Mouse (Mus musculus) spleen, adult 2 months (tissue): ENCODE measurements around the gene Pa2g4. TPM values are rescaled to one million over a fixed set of nuclear protein-coding genes. Genes with fewer than 3 reads are reported as not detected.
A peak's percentile ranks its signal among the peaks of the same experiment; 100 is the strongest.

Experiments used
- DNase-seq, 2 experiments: peaks; one replicate each; pipeline versions ENCODE4 v3.0.0 to v3.0.0-alpha.2; 2012 to 2021; ENCODE audit warnings: low spot score in 2 of 2, low read depth in 1 of 2
- H3K27ac ChIP-seq: fragments of 200-500 bp; 2 replicates; pipeline ENCODE4 v1.5.1; 2012; ENCODE audit warnings: low read length, inconsistent platforms; ENCODE audit not compliant: insufficient read depth
- H3K27me3 ChIP-seq: fragments of 200-500 bp; 2 replicates; pipeline ENCODE4 v1.6.1; 2012; ENCODE audit warnings: mild to moderate bottlenecking, moderate library complexity, low read length, inconsistent platforms; ENCODE audit not compliant: control insufficient read depth, insufficient read depth
- H3K36me3 ChIP-seq: fragments of 200-500 bp; 2 replicates; pipeline ENCODE4 v1.6.1; 2012; ENCODE audit warnings: mild to moderate bottlenecking, low read length, inconsistent platforms; ENCODE audit not compliant: control insufficient read depth, insufficient read depth
- H3K4me1 ChIP-seq: fragments of 200-500 bp; 2 replicates; pipeline ENCODE4 v1.6.1; 2011; ENCODE audit warnings: inconsistent platforms; ENCODE audit not compliant: control insufficient read depth, insufficient read depth, insufficient read length
- H3K4me3 ChIP-seq: fragments of 200-500 bp; 2 replicates; pipeline ENCODE4 v1.5.1; 2011; ENCODE audit warnings: mild to moderate bottlenecking, inconsistent platforms; ENCODE audit not compliant: insufficient read depth, insufficient read length; ENCODE audit errors: extremely low read depth
- CTCF ChIP-seq: fragments of 200-500 bp; IDR thresholded peaks from 2 replicates; pipeline ENCODE4 v1.5.1; 2011; ENCODE audit warnings: mild to moderate bottlenecking, inconsistent platforms; ENCODE audit not compliant: insufficient read depth, insufficient read length, insufficient replicate concordance; ENCODE audit errors: extremely low read depth
- POLR2A ChIP-seq: fragments of 200-500 bp; IDR thresholded peaks from 2 replicates; pipeline ENCODE4 v1.6.1; 2011; ENCODE audit warnings: low read depth, low read length, inconsistent platforms
- WGBS: fragments of 180-500 bp; shearing (Covaris S2); methylation state at CpG from one replicate; pipeline ENCODE4 v1.1.7; 2018; 5-methylcytosine and 5-hydroxymethylcytosine counted together
- polyA plus RNA-seq: library from polyadenylated mRNA; depleted of rRNA; stranded (reverse); fragments of >200 nt; gene quantifications from 2 replicates; pipeline ENCODE4 v1.2.3, GENCODE M21; 2012

Pa2g4 gene
- polyA plus RNA-seq, 1 experiment = 16.8 TPM

- no peaks in the 10 kb centered on the region for H3K36me3 ChIP-seq
- peaks cover 11% of the 10 kb centered on the region for H3K27me3 ChIP-seq
- H3K27ac ChIP-seq = no peak overlapping the region
- 15% methylated on average over 23 of the region's 23 CpGs for WGBS
- TF ChIP-seq CTCF (no peak), POLR2A (no peak)
- peak overlapping the region; percentile 66 for H3K4me3 ChIP-seq
- H3K4me1 ChIP-seq = peaks cover 6% of the 10 kb centered on the region
- no peak for DNase-seq
Observed at GRCm38 (mm10) chr10:128588775-128589463, 23.1 kb upstream of the Pa2g4 start.

- H3K27ac ChIP-seq = no peak overlapping the region
- no peak for DNase-seq
- WGBS = 72% methylated on average over 1 of the region's 1 CpGs
- peaks cover 11% of the 10 kb centered on the region for H3K27me3 ChIP-seq
- H3K4me1 ChIP-seq = peaks cover 6% of the 10 kb centered on the region
- no peaks in the 10 kb centered on the region for H3K36me3 ChIP-seq
- TF ChIP-seq CTCF (no peak), POLR2A (no peak)
- H3K4me3 ChIP-seq = no peak overlapping the region
Observed at GRCm38 (mm10) chr10:128588136-128588535, 22.3 kb upstream of the Pa2g4 start.

- H3K4me1 ChIP-seq = peaks cover 6% of the 10 kb centered on the region
- DNase-seq = no peak
- peaks cover 11% of the 10 kb centered on the region for H3K27me3 ChIP-seq
- H3K4me3 ChIP-seq = no peak overlapping the region
- no peaks in the 10 kb centered on the region for H3K36me3 ChIP-seq
- 47% methylated on average over 8 of the region's 8 CpGs for WGBS
- no peak overlapping the region for H3K27ac ChIP-seq
- TF ChIP-seq POLR2A = no peak
- no peak for TF ChIP-seq CTCF
Observed at GRCm38 (mm10) chr10:128587697-128588096, 21.9 kb upstream of the Pa2g4 start.

GRCm38 (mm10) chr10:128587120-128587519, 21.3 kb upstream of the Pa2g4 start:
- no peak for DNase-seq
- Histone ChIP-seq H3K4me3 (no peak overlapping the region), H3K36me3 (no peaks in the 10 kb centered on the region), H3K27me3 (peaks cover 11% of the 10 kb centered on the region), H3K4me1 (peaks cover 6% of the 10 kb centered on the region), H3K27ac (no peak overlapping the region)
- WGBS = 24% methylated on average over 4 of the region's 4 CpGs
- TF ChIP-seq CTCF = no peak

- Histone ChIP-seq H3K36me3 (no peaks in the 10 kb centered on the region), H3K27ac (no peak overlapping the region), H3K4me1 (peaks cover 6% of the 10 kb centered on the region), H3K27me3 (peaks cover 11% of the 10 kb centered on the region), H3K4me3 (no peak overlapping the region)
- DNase-seq = no peak
- WGBS = 78% methylated on average over 1 of the region's 1 CpGs
- no peak for TF ChIP-seq POLR2A
- no peak for TF ChIP-seq CTCF
Observed at GRCm38 (mm10) chr10:128586546-128586945, 20.8 kb upstream of the Pa2g4 start.

- DNase-seq = no peak
- Histone ChIP-seq H3K27me3 (peaks cover 7% of the 10 kb centered on the region), H3K36me3 (no peaks in the 10 kb centered on the region)
Observed at GRCm38 (mm10) chr10:128584386-128584785, 18.6 kb upstream of the Pa2g4 start.

GRCm38 (mm10) chr10:128583644-128584043, 17.9 kb upstream of the Pa2g4 start:
- no peaks in the 10 kb centered on the region for H3K36me3 ChIP-seq
- 64% methylated on average over 7 of the region's 7 CpGs for WGBS
- no peak overlapping the region for H3K27ac ChIP-seq
- no peaks in the 10 kb centered on the region for H3K4me1 ChIP-seq
- no peak for TF ChIP-seq CTCF
- TF ChIP-seq POLR2A = no peak
- DNase-seq = no peak
- 0 out of 2 replicates have a peak, but pooled peaks cover under 1% of the 10 kb centered on the region for H3K27me3 ChIP-seq
- no peak overlapping the region for H3K4me3 ChIP-seq

More at GRCm38 (mm10) chr10:128584386-128584785, 18.6 kb upstream of the Pa2g4 start:
- peaks cover 6% of the 10 kb centered on the region; the same call in 1 of the 2 replicates for H3K4me1 ChIP-seq
- TF ChIP-seq CTCF (no peak), POLR2A (no peak)
- H3K27ac ChIP-seq = no peak overlapping the region
- WGBS = 43% methylated on average over 4 of the region's 4 CpGs
- no peak overlapping the region for H3K4me3 ChIP-seq
